Mouse (Mus musculus): ENCODE measurements around the gene Mettl4. TPM values are rescaled to one million over a fixed set of nuclear protein-coding genes. Genes with fewer than 3 reads are reported as not detected.

Mettl4 gene
- 30.3 TPM for polyA plus RNA-seq (2017; shearing (Covaris generic))

GRCm38 (mm10) chr17:94749466-94750135 is at the start of gene Mettl4:
Gene Mettl4 (minus strand): TSS chr17:94750019.

All from CD4-positive, CD25-positive, alpha-beta regulatory T cell, adult 9 weeks (primary cell).